Mouse (Mus musculus): ENCODE data around the gene Gm10665.
"Not testable (repeated sequence)": the region's sequence is repeated elsewhere in the genome, so short reads cannot be mapped to it uniquely, and the experiment has no call there.

Gm10665 gene

GRCm38 (mm10) chr7:22463975-22464374 is at the start of gene Gm10665:
Gene Gm10665 (minus strand): TSS chr7:22464075.
- H3K27me3 ChIP-seq (ENCODE audit: control insufficient read depth, insufficient read depth, low read length, poor library complexity, severe bottlenecking); DNase-seq (ENCODE audit: low read depth, low spot score); H3K36me3 ChIP-seq (ENCODE audit: control insufficient read depth, insufficient read depth, low read length, poor library complexity, severe bottlenecking): not testable (repeated sequence)

DNA sequence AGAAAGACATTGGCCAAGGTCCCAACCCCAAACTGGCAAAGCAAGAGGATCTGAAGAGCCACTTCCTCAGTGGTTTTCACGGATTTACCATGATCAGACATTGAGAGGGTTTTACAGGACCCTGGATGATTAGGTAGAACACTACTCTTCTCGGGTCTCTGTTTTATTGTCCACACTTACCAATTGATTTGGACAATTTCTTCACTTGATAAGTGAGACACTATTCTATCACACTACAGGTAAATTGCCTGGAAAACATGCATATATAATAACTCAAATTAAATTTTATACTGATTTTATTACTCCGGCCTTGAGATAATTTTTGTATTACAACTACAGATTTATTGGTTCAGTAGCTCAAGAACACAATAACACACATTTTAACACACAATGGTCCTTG is 35.7 kb upstream of the Gm10665 start, which contains the start of gene Vmn1r151:
Vmn1r151 (minus strand) TSS at position 101 of the 400 bp plus-strand sequence.
- H3K36me3 ChIP-seq (ENCODE audit: control insufficient read depth, insufficient read depth, low read length, poor library complexity, severe bottlenecking); H3K27me3 ChIP-seq (ENCODE audit: control insufficient read depth, insufficient read depth, low read length, poor library complexity, severe bottlenecking); DNase-seq (ENCODE audit: low read depth, low spot score): not testable (repeated sequence)

DNA sequence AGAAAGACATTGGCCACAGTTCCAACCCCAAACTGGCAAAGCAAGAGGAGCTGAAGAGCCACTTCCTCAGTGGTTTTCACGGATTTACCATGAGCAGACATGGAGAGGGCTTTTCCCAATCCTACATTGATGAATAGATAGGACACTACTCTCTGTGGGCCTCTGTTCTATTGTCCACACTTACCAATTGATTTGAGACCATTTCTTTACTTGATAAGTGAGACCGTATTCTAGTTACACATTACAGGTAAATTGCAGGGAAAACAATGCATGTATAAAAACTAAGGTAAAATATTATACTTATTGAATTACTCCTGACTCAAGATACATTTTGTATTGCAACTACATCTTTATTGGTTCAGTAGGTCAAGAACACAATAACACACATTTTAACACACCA is 25.7 kb downstream of the Gm10665 start, which contains the start of gene Vmn1r149:
Vmn1r149 (minus strand) TSS at position 101 of the 400 bp plus-strand sequence.
- H3K36me3 ChIP-seq (ENCODE audit: control insufficient read depth, insufficient read depth, low read length, poor library complexity, severe bottlenecking); H3K27me3 ChIP-seq (ENCODE audit: control insufficient read depth, insufficient read depth, low read length, poor library complexity, severe bottlenecking); DNase-seq (ENCODE audit: low read depth, low spot score): not testable (repeated sequence)

DNA sequence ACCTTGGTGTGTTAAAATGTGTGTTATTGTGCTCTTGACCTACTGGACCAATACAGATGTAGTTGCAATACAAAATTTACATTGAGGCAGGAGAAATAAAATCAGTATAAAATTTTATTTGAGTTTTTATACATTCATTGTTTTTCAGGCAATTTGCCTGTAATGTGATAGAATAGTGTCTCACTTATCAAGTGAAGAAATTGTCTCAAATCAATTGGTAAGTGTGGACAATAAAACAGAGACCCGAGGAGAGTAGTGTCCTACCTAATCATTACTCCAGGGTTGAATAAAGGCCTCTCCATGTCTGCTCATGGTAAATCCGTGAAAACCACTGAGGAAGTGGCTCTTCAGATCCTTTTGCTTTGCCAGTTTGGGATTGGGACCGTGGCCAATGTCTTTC is 50.6 kb downstream of the Gm10665 start, which contains the start of gene Vmn1r148:
Vmn1r148 (plus strand) TSS at position 301 of the 400 bp plus-strand sequence.
- DNase-seq (ENCODE audit: low read depth, low spot score); H3K36me3 ChIP-seq (ENCODE audit: control insufficient read depth, insufficient read depth, low read length, poor library complexity, severe bottlenecking); H3K27me3 ChIP-seq (ENCODE audit: control insufficient read depth, insufficient read depth, low read length, poor library complexity, severe bottlenecking): not testable (repeated sequence)

All from splenic B cell, adult 2 months (primary cell).